Mouse (Mus musculus) lung, postnatal 0 days (tissue): Measurements from ENCODE around the gene Tdgf1. TPM values are rescaled to one million over a fixed set of nuclear protein-coding genes. Genes with fewer than 3 reads are reported as not detected.

ENCODE experiments used
- ATAC-seq: fragments of 200-750 bp; cut with Nextera tagmentation; 2 replicates; pipeline ENCODE4 v1.8.0; 2017; ENCODE audit warnings: moderate library complexity
- DNase-seq: peaks from one replicate; pipeline ENCODE4 v3.0.0-alpha.2; 2016; ENCODE audit warnings: low spot score
- H3K27ac ChIP-seq: fragments of 300-500 bp; sonication (generic); 2 replicates; pipeline ENCODE4 v1.5.1; 2014; ENCODE audit warnings: antibody characterized with exemption, mild to moderate bottlenecking, low read length, mixed read lengths
- H3K27me3 ChIP-seq: fragments of 300-500 bp; sonication (generic); replicated peaks from 2 replicates; pipeline ENCODE4 v1.6.1; 2014; ENCODE audit warnings: low read length, mixed read lengths; ENCODE audit not compliant: insufficient read depth
- H3K36me3 ChIP-seq: fragments of 300-500 bp; sonication (generic); 2 replicates; pipeline ENCODE4 v1.6.1; 2014; ENCODE audit warnings: low read length, mixed read lengths; ENCODE audit not compliant: insufficient read depth
- H3K4me1 ChIP-seq: fragments of 300-500 bp; sonication (generic); 2 replicates; pipeline ENCODE4 v1.6.1; 2014; ENCODE audit warnings: antibody characterized with exemption, low read depth, low read length, mixed read lengths; ENCODE audit not compliant: insufficient read depth
- H3K4me2 ChIP-seq: fragments of 300-500 bp; sonication (generic); replicated peaks from 2 replicates; pipeline ENCODE4 v1.6.1; 2014; ENCODE audit warnings: low read depth, mild to moderate bottlenecking, low read length, moderate library complexity, mixed read lengths
- H3K4me3 ChIP-seq: fragments of 300-500 bp; sonication (generic); 2 replicates; pipeline ENCODE4 v1.5.1; 2014; ENCODE audit warnings: low read depth, low read length
- H3K9ac ChIP-seq: fragments of 300-500 bp; sonication (generic); replicated peaks from 2 replicates; pipeline ENCODE4 v1.6.1; 2014; ENCODE audit warnings: low read depth, mild to moderate bottlenecking
- H3K9me3 ChIP-seq: fragments of 300-500 bp; sonication (generic); 2 replicates; pipeline ENCODE4 v1.6.1; 2016; ENCODE audit warnings: low read length, mixed read lengths
- CTCF ChIP-seq: IDR thresholded peaks from 2 replicates; pipeline ENCODE4 v1.5.1; 2016; ENCODE audit warnings: antibody characterized with exemption, mild to moderate bottlenecking
- EP300 ChIP-seq: IDR thresholded peaks from 2 replicates; pipeline ENCODE4 v1.6.1; 2016; ENCODE audit warnings: antibody characterized with exemption, mild to moderate bottlenecking, control low read depth
- WGBS: fragments of 180-500 bp; shearing (Covaris S2); extraction: QIAGEN DNeasy Blood & Tissue Kit; methylation state at CpG from one replicate; pipeline ENCODE4 v1.1.7; 2014; 5-methylcytosine and 5-hydroxymethylcytosine counted together
- polyA plus RNA-seq: library from polyadenylated mRNA; unstranded; fragments of >200 nt; fragmentation: Nextera tagmentation; extraction: Ambion mirVana; gene quantifications from 2 replicates; pipeline ENCODE4 v1.2.1, GENCODE M21; 2015

Tdgf1 gene
- polyA plus RNA-seq, 1 experiment from 2014 or later: 0.19 TPM

- Histone ChIP-seq H3K9me3 (no peaks in the 10 kb centered on the region), H3K36me3 (no peaks in the 10 kb centered on the region), H3K9ac (no peak overlapping the region), H3K4me2 (no peak overlapping the region), H3K27me3 (no peaks in the 10 kb centered on the region), H3K4me1 (no peaks in the 10 kb centered on the region), H3K4me3 (no peak overlapping the region), H3K27ac (no peak overlapping the region)
- ATAC-seq (no peak), DNase-seq (no peak)
- TF ChIP-seq CTCF (no peak), EP300 (no peak)
- 60% methylated on average over 2 of the region's 2 CpGs for WGBS
Observed at GRCm38 (mm10) chr9:110965910-110966231, 19.9 kb upstream of the Tdgf1 start.

- DNase-seq: no peak
- Histone ChIP-seq H3K27ac (no peak overlapping the region), H3K9me3 (no peaks in the 10 kb centered on the region)
Observed at GRCm38 (mm10) chr9:110965062-110965909, 19.3 kb upstream of the Tdgf1 start.

GRCm38 (mm10) chr9:110963566-110964115 lies 17.7 kb upstream of the Tdgf1 start:
- H3K27me3 ChIP-seq: no peaks in the 10 kb centered on the region
- H3K4me1 ChIP-seq: no peaks in the 10 kb centered on the region
- no peak overlapping the region for H3K4me2 ChIP-seq
- H3K9ac ChIP-seq: no peak overlapping the region
- no peak overlapping the region for H3K27ac ChIP-seq
- no peaks in the 10 kb centered on the region for H3K9me3 ChIP-seq
- ATAC-seq: no peak
- no peak for TF ChIP-seq CTCF
- TF ChIP-seq EP300: no peak
- 78% methylated on average over 8 of the region's 8 CpGs for WGBS
- no peak for DNase-seq
- no peak overlapping the region for H3K4me3 ChIP-seq
- H3K36me3 ChIP-seq: no peaks in the 10 kb centered on the region

More at GRCm38 (mm10) chr9:110965062-110965909, 19.3 kb upstream of the Tdgf1 start:
- no peak overlapping the region for H3K9ac ChIP-seq
- no peaks in the 10 kb centered on the region for H3K27me3 ChIP-seq
- no peaks in the 10 kb centered on the region for H3K4me1 ChIP-seq
- TF ChIP-seq CTCF (no peak), EP300 (no peak)
- H3K4me2 ChIP-seq: no peak overlapping the region
- WGBS: 88% methylated on average over 22 of the region's 22 CpGs
- no peak overlapping the region for H3K4me3 ChIP-seq
- ATAC-seq: no peak
- no peaks in the 10 kb centered on the region for H3K36me3 ChIP-seq

- Histone ChIP-seq H3K4me2 (no peak overlapping the region), H3K27ac (no peak overlapping the region), H3K4me3 (no peak overlapping the region), H3K27me3 (no peaks in the 10 kb centered on the region), H3K36me3 (no peaks in the 10 kb centered on the region), H3K4me1 (no peaks in the 10 kb centered on the region), H3K9me3 (no peaks in the 10 kb centered on the region), H3K9ac (no peak overlapping the region)
- WGBS: 92% methylated on average over 8 of the region's 8 CpGs
- ATAC-seq: no peak
- TF ChIP-seq EP300 (no peak), CTCF (no peak)
- no peak for DNase-seq
Observed at GRCm38 (mm10) chr9:110961386-110961785, 15.4 kb upstream of the Tdgf1 start.

- no peak for TF ChIP-seq EP300
- no peak for TF ChIP-seq CTCF
- ATAC-seq: peak; percentile 40
Observed at GRCm38 (mm10) chr9:110960230-110961149, 14.5 kb upstream of the Tdgf1 start.

GRCm38 (mm10) chr9:110959669-110960068 lies 13.7 kb upstream of the Tdgf1 start:
- no peak overlapping the region for H3K4me3 ChIP-seq
- 66% methylated on average over 5 of the region's 5 CpGs for WGBS
- H3K27ac ChIP-seq: no peak overlapping the region
- H3K4me1 ChIP-seq: no peaks in the 10 kb centered on the region
- no peak for ATAC-seq
- no peak for TF ChIP-seq CTCF
- no peaks in the 10 kb centered on the region for H3K27me3 ChIP-seq
- H3K36me3 ChIP-seq: no peaks in the 10 kb centered on the region
- H3K4me2 ChIP-seq: no peak overlapping the region
- no peaks in the 10 kb centered on the region for H3K9me3 ChIP-seq
- H3K9ac ChIP-seq: no peak overlapping the region
- no peak for DNase-seq

More at GRCm38 (mm10) chr9:110960230-110961149, 14.5 kb upstream of the Tdgf1 start:
- WGBS: 73% methylated on average over 13 of the region's 13 CpGs
- Histone ChIP-seq H3K27ac (no peak overlapping the region), H3K36me3 (no peaks in the 10 kb centered on the region), H3K4me3 (no peak overlapping the region), H3K4me1 (no peaks in the 10 kb centered on the region), H3K9me3 (no peaks in the 10 kb centered on the region), H3K9ac (no peak overlapping the region), H3K4me2 (no peak overlapping the region), H3K27me3 (no peaks in the 10 kb centered on the region)
- DNase-seq: peak; percentile 15
